Mouse (Mus musculus) B cell, adult 2 months (primary cell): ENCODE data around the gene Ccdc92.

Experiments used
- DNase-seq, 2 experiments: peaks; one replicate each; pipeline ENCODE4 v3.0.0; 2022

Gene Ccdc92

DNA sequence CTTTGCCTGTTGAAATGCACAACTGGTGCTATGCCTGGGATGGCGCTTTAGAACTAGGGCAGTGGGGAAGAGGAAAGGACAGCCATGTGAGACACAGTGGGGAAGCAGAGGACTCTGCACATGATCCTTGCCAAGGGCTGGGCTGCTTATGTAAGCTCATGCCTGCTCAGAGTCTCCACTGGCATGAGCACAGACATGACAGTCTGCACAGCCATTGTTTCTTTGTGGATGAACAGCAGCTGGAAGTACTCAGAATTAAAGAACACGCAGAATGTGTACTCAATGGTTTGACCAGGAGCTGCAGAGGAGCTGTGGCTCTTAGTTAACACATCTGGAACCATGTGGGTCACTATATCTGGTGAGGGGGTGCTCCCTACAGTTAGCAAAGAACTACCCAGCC lies 9.1 kb downstream of the Ccdc92 start:
- no peak for DNase-seq

DNA sequence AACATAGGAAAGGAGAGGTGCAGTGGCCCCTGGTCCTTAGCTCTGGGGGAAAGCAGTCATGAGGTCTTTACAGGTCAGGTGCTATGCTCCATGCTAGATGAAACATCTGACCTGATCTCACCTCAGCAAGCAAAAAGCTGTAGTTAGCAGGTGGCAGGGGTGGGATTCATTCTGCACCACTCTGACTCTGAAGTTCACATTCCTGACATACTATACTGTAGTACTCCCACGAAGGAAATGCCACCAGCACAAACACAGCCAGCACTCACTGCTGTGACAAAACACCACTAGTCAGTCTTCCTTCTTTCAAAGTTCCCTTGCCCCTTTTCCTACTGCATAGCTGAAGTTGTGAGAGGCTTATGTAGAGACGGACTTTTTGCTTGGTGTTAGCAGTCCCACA lies 9.9 kb downstream of the Ccdc92 start:
- no peak for DNase-seq

DNA sequence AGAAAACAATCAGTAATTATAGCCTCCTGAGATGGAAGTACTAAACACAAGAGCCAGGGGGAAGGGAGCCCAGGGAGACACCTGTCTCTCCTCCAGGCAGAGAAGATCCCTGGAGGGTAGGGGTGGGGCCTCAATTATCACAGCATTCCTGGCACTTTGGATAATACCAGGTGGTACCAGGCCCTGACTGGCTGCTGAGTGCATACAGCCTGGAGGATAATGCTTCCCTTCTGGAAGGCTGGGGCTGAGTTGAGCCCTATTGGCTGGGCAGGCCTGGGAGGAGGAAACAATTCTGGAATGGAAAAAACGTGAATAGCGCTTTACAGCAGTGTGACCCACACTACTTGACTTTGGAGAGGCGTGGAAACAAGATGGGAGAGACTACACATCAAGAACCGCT lies 10.7 kb downstream of the Ccdc92 start:
- DNase-seq: no peak

DNA sequence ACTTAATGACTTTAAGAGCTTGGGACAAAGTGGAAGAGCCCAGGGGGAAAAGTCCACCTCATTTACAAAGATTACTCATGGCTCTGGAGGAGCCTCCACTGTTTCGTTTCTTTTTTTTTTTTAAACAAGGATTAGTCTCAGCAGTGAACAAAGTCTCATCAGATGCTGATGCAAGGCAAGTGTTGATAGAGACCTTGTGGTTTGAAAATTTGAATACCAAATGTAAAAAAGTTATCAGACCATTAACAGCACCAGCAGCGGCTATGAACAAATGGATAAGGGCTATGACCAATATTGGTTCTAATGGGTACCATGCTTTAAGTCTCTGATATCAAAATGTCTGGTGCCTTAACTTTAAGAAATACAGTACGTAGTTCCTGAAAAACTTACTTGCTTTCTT lies 13.2 kb downstream of the Ccdc92 start:
- DNase-seq: no peak

DNA sequence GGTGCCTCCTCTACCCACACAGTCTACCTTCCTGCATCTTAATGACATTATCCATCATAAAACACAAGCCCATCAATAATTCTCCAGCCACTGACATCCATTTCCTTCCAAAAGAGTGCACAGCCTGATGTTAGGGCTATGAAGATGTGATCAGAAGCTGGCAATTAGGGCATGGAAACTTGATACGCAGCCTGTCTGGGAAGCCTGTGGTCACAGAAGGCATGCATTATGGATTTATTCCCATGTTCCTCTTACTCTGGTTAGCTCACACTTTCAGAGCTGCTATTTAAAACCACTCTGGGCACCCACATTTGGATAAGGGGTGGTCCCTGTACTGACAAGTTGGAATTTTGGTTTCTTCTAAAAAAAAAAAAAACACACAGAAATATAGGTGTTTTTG lies 15.2 kb downstream of the Ccdc92 start:
- no peak for DNase-seq

DNA sequence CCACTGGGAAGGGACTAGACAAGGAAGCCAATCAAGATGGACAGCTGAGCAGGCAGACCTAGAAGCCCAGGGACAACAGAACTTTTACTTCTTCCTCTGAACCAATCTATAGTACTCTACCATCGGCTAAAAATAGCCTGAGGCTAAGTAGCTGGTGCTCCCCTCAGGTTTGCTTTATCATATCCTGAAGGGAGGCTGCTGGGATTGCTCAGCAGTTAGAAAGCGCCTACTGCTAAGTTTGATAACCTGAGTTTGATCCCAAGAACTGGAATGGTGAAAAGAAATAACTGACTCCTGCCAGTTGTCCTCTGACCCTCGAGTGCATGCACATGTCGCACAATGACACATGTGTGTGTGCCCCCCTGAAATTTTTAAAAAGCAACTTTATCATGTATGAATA lies 17.3 kb downstream of the Ccdc92 start:
- no peak for DNase-seq

DNA sequence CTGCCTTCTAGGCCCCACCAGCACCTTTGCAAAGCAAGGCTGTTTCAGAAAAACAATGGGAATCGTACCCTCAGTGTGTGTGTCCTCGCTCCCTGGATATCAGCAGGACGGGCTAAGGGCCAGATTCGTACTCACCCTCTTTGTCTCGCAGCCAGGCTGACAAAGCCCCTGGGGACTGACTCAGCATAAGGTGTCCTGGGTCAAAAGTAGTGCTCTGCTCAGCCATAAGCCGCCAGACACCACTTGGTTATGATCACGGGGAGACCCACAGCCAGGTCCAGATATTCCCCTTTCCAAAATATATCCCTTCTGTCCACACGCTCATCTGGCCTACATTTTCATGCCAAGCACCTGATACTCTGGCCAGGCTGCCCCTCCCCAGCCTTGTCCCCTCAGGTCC lies 18.8 kb downstream of the Ccdc92 start:
- DNase-seq: no peak

DNA sequence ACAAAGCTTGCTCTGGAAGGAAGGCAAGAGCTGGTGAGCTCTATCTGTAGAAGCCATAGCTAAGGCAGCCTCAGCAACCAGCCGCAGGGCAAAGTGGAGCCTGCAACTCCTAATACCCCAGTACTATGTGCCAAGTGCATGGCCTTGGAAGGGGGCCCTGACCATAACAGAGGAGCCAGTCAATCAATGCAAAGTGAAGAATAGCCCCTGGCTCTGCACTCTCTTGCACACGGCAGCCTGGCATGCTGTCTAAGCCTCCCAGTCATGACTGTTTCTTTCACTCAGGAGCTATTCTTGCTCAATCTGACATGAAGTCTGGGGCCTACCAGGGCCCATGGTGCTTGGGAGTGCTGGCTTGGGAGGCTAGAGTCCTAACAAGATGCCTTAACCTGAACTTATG lies 21.6 kb downstream of the Ccdc92 start:
- no peak for DNase-seq

DNA sequence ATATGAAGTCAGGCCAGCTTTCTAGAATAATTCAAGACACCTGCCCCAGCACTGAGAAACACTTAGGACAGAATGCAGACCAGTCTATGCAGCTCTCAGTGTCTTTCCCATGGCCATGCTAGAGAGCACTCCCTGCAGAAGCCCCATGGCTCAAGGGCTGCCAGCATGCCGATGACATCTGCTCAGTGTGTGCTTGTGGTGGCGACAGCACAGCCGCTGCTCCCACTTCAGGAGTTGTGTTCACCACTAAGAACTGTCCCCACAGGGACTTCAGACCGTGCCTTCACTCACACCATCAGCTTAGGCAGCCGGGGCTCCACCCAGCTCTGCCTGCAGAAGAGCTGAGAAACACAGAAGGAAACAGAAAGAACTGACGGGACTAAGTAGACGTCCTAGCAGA lies 22.0 kb downstream of the Ccdc92 start:
- no peak for DNase-seq

DNA sequence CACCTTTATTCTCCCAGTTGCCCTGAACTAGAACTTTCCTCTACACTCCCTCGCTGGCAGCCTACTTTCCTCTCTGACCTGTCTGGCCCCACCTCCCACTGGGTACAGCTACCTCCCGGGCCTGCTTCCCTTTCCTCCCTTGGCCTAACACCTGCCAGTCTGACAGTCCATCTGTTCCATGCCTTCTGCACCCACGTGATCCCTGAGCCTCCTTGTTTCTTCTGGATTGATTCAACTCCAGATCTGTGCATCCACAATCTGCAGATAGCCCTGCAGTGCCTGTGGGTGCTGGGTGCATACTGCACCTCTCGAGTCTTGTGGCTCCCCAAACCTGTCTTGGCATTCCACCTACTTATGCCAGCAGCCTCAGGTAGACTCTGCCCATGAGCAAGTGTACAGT lies 25.6 kb downstream of the Ccdc92 start:
- DNase-seq: no peak

DNA sequence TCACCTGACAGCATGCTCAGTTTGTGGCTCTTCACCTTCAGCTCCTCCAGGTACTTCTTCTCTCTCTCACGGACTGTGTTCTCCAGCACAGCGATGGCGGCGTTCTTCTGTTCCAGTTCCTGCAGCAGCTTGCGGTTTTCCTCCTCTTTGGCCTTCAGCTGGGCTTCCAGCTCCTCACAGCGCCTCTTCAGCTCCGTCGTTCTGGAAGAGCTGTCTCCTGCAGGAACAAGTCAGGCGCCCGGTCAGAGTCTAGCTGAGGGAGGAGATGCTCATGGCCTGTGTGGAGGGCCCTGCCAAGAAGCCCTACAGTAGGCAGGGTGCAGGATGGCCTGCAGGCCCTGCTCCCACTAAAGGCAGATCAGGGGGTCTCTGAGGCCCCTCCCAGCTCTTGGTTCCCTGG lies 26.1 kb downstream of the Ccdc92 start:
- DNase-seq: no peak

DNA sequence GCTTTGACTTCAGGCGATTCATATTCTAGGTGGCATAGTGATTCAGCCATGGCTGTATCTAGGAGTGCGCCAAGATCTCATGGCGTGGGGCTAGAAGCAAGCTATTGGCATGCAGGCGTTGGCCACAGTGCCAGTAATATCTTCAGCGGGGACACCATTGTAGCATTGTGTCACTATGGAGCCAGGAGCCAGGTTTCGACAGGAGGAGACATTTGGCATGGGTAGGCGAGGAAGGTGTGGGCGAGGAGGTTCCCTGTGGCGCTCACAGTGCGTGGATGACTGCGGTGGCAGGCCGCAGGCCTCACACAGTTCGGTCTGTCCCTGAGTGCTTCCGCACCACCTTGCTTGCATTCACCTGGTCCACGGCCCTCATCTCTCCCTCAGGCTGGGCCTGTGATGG lies 27.0 kb downstream of the Ccdc92 start:
- DNase-seq: no peak

DNA sequence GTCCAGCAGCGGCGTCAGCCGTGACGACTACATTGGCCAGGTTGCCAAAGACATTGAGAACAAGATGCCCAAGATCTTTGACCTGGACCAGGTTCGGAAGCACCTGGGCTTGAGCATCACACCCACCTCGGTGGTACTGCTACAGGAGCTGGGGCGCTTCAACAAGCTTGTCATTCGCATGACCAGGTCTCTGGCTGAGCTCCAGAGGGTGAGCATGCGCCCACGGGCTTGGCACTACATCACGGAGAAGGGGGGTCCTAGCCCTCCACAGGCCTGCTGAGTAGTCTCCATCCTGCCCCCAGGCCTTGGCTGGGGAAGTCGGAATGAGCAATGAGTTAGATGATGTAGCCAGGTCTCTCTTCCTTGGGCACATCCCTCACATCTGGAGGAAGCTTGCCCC lies 31.9 kb downstream of the Ccdc92 start:
- DNase-seq: no peak

DNA sequence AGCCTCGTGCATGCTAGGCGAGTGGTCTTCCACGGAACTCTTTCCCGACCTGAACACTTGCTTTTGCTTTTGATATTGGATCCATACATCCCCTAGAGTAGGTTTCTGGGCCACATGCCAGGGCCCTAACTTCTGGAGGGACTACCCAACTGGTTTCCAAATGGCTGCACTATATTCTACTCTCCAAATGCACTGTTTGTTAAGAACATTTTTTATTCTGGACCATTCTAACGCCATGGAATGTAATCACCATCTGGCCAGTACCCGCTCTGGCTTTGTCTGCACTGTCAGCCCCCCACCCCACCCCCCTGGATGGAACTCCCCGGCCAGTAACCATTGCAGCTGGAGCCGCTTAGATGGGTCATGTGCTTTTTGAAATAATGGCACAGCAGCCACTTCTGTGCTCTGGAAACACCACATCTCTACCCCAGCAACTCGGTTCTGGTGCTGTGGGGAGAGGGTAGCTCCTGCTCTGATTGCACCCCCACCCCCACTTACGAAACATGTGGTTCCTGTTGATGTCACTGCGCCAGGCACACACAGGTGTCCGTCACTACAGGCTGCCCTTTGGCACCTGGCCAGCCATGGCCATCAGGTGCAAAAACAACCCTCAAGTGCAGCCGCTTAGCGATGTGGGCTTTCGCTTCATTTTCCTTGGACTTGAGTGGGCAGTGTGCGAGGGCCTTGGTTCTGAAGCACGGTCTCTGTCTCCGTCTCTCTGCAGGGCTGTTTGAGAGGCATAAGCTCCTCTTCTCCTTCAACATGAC lies 39.9 kb downstream of the Ccdc92 start:
- no peak for DNase-seq

DNA sequence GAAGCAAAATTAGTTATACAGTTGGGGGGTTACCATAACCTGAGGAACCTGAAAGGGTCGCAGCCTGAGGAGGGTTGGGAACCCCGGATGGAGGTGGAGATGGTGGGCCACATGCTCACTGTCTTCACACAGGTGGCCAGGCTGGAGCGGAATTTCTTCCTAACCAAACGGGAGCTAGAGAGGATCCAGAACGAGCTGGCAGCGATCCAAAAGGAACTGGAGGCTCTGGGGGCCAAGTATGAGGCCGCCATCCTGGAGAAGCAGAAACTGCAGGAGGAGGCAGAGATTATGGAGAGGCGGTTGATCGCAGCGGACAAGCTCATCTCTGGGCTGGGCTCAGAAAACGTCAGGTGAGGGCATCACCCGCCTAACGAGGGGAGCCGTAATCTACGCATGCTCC lies 45.2 kb downstream of the Ccdc92 start:
- no peak for DNase-seq

DNA sequence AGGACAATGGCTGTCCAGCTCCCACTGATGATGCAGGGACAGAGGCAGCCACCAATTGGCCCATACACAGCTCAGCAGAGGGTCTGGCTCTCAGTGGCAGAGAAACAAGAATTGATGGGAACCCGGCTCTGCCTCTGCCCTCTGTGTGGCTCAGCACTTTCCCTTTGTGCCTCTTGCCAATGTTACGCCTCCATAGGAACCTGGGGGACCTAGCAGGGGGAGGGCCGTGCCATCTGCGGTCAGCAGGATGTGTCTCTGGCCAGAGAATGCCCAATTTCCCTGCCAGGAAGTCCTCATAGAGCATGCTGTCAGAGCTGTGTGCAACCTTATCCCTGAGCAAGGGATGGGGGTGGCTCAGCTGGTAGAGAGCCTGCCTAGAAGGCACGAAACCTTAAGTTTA lies 47.4 kb downstream of the Ccdc92 start:
- DNase-seq: no peak

DNA sequence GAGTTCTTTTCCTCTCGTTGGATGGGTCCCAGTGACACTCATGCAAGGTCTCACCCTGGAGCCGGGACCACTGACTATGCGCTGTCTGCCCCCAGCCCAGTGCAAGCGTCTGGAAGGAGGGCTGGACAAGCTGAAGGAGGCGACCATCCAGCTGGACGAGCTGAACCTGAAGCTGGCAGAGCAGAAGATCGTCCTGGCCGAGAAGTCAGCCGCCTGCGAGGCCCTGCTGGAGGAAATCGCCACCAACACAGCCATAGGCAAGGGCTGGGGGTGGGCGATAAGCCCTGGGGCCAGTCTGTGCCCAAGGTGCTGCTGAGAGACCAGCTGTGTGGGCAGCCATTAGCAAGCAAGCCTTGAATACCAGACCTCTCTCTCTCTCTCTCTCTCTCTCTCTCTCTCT lies 49.8 kb downstream of the Ccdc92 start:
- DNase-seq: no peak

DNA sequence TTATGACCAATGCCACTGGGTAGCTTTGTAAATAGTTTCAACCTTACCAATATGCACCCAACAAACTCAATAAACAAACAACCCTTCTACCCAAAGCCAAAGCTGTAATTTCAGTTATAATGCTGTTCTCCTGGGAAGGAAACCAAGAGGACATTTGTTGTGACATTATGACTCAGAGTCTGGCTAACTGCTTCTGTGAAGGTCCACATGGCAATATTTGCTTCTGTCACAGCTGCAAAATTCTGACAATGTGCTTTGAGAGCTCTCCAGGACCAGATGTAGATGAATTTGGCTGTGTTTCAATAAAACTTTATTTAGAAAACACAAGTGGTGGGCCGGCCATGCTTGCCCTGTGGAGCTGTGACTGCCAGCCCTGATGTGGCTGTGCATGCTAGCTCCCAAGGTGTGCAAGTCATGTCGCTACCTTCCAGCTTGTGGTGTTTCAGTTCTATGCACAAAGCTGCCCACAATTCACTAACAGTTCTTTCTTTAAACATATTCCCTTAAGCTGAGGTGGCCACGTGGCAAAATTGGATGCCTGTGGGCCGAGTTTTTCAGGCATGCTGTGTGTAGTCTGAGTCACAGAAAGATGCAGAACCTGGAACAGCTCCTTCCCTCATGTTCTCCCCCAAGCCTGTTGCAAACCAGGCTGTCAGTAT lies 52.4 kb downstream of the Ccdc92 start:
- DNase-seq: no peak

DNA sequence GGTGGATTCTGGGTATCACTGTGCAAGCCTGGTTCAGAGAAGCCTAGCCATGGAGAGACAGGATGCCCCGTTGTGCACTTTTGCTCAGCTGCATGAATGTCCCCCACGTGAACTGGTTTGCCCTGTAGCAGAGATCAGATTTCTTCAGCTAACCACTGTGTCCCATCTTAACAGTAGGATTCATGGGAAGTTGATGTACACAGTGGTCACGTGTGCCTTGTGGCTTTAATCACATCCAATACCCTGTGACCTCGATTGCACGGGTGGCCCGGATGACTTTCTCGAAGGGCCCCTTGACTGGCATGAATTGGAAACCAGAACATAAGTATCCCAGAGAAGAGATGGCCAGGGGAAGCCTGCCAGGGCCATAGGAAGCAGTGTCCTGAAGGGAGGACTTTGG lies 70.1 kb downstream of the Ccdc92 start:
- DNase-seq: no peak

DNA sequence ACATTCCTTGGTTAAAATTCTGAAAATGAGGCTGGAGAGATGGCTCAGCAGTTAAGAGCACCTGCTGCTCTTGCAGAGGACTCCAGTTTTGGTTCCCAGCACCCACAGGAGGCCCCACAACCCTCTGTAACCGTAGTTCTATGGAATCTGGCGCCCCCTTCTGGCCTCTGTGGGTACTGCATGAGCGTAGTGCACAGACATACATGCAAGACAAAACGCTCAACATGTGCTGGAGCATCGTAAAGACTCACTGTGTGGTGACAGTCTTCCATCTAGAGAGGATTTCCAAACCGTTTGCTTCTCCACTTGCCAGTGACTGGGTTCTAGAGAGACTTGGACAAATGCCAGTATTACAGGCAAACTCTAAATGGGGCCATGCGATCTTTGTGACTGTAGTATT lies 76.6 kb downstream of the Ccdc92 start:
- DNase-seq: peak; percentile 37 to 43
